Mouse (Mus musculus): ENCODE measurements around the gene Rhbdd1. TPM values are rescaled to one million over a fixed set of nuclear protein-coding genes. Genes with fewer than 3 reads are reported as not detected.

Gene Rhbdd1
- total RNA-seq, 2 experiments from 2014 or later: 8.7 to 9.9 TPM

GRCm38 (mm10) chr1:82409271-82409670, 93.0 kb downstream of the Rhbdd1 start:
- intact Hi-C loops (cut with DNase I; ENCODE audit: low total_unique reads): no loop called here
- no peak for DNase-seq

GRCm38 (mm10) chr1:82410548-82410947, 94.3 kb downstream of the Rhbdd1 start:
- no peak for DNase-seq
- intact Hi-C loops (cut with DNase I; ENCODE audit: low total_unique reads): no loop called here

- DNase-seq: no peak
Observed at GRCm38 (mm10) chr1:82411521-82411920, 95.3 kb downstream of the Rhbdd1 start.

GRCm38 (mm10) chr1:82412085-82412484, 95.8 kb downstream of the Rhbdd1 start:
- DNase-seq: no peak
- intact Hi-C loops (cut with DNase I; ENCODE audit: low total_unique reads): no loop called here

More at GRCm38 (mm10) chr1:82411521-82411920, 95.3 kb downstream of the Rhbdd1 start:
- intact Hi-C loops (cut with DNase I; ENCODE audit: low total_unique reads): no loop called here

- DNase-seq: no peak
- intact Hi-C loops (cut with DNase I; ENCODE audit: low total_unique reads): no loop called here
Observed at GRCm38 (mm10) chr1:82414434-82415045, 98.3 kb downstream of the Rhbdd1 start.

- intact Hi-C loops (cut with DNase I; ENCODE audit: low total_unique reads): no loop called here
- no peak for DNase-seq
Observed at GRCm38 (mm10) chr1:82415641-82416040, 99.4 kb downstream of the Rhbdd1 start.

- DNase-seq: no peak
- intact Hi-C loops (cut with DNase I; ENCODE audit: low total_unique reads): no loop called here
Observed at GRCm38 (mm10) chr1:82427729-82428128, 111.5 kb downstream of the Rhbdd1 start.

GRCm38 (mm10) chr1:82429061-82429460, 112.8 kb downstream of the Rhbdd1 start:
- intact Hi-C loops (cut with DNase I; ENCODE audit: low total_unique reads): no loop called here
- no peak for DNase-seq

- peak; percentile 68 for DNase-seq
- intact Hi-C loops (cut with DNase I; ENCODE audit: low total_unique reads): loop anchor here (5.0 kb wide), 2 partner anchors 141 to 1116 kb away; partner anchors contain the start of gene Irs1
Observed at GRCm38 (mm10) chr1:82432919-82433648, 116.8 kb downstream of the Rhbdd1 start.

GRCm38 (mm10) chr1:82433649-82434005, 117.4 kb downstream of the Rhbdd1 start:
- DNase-seq: no peak
- intact Hi-C loops (cut with DNase I; ENCODE audit: low total_unique reads): loop anchor here (5.0 kb wide), 2 partner anchors 141 to 1116 kb away; partner anchors contain the start of gene Irs1

- intact Hi-C loops (cut with DNase I; ENCODE audit: low total_unique reads): no loop called here
- no peak for DNase-seq
Observed at GRCm38 (mm10) chr1:82437273-82437672, 121.0 kb downstream of the Rhbdd1 start.

GRCm38 (mm10) chr1:82440123-82440522, 123.9 kb downstream of the Rhbdd1 start:
- DNase-seq: peak; percentile 29
- intact Hi-C loops (cut with DNase I; ENCODE audit: low total_unique reads): loop anchor here (5.0 kb wide), 1 partner anchor 268 kb away; no protein-coding TSS in a partner anchor

- no peak for DNase-seq
- intact Hi-C loops (cut with DNase I; ENCODE audit: low total_unique reads): loop anchor here (5.0 kb wide), 1 partner anchor 271 kb away; no protein-coding TSS in a partner anchor
Observed at GRCm38 (mm10) chr1:82443517-82443916, 127.3 kb downstream of the Rhbdd1 start.

GRCm38 (mm10) chr1:82446049-82446448, 129.8 kb downstream of the Rhbdd1 start:
- DNase-seq: peak; percentile 23
- intact Hi-C loops (cut with DNase I; ENCODE audit: low total_unique reads): no loop called here

- intact Hi-C loops (cut with DNase I; ENCODE audit: low total_unique reads): no loop called here
- DNase-seq: no peak
Observed at GRCm38 (mm10) chr1:82449851-82450250, 133.6 kb downstream of the Rhbdd1 start.

- intact Hi-C loops (cut with DNase I; ENCODE audit: low total_unique reads): no loop called here
- DNase-seq: no peak
Observed at GRCm38 (mm10) chr1:82451927-82452651, 135.8 kb downstream of the Rhbdd1 start.

- intact Hi-C loops (cut with DNase I; ENCODE audit: low total_unique reads): no loop called here
- no peak for DNase-seq
Observed at GRCm38 (mm10) chr1:82454031-82454430, 137.8 kb downstream of the Rhbdd1 start.

GRCm38 (mm10) chr1:82459350-82459749, 143.1 kb downstream of the Rhbdd1 start:
- intact Hi-C loops (cut with DNase I; ENCODE audit: low total_unique reads): no loop called here
- DNase-seq: no peak

GRCm38 (mm10) chr1:82459926-82460325, 143.7 kb downstream of the Rhbdd1 start:
- no peak for DNase-seq
- intact Hi-C loops (cut with DNase I; ENCODE audit: low total_unique reads): no loop called here

- DNase-seq: peak; percentile 59
- intact Hi-C loops (cut with DNase I; ENCODE audit: low total_unique reads): no loop called here
Observed at GRCm38 (mm10) chr1:82461041-82461440, 144.8 kb downstream of the Rhbdd1 start.

Data from gastrocnemius, postnatal 14 days (tissue).